Mouse (Mus musculus): ENCODE data around the gene Gm9040. TPM values are rescaled to one million over a fixed set of nuclear protein-coding genes. Genes with fewer than 3 reads are reported as not detected.
"Not testable (repeated sequence)": the region's sequence is repeated elsewhere in the genome, so short reads cannot be mapped to it uniquely, and the experiment has no call there.

Gm9040 gene
- not detected for total RNA-seq (2022)

- not testable (repeated sequence) for DNase-seq (ENCODE audit: low spot score in 2 of 2)
Observed at GRCm38 (mm10) chr10:118326869-118327268, at the start of gene Gm9040. Gene Gm9040 (minus strand): TSS chr10:118326969.

- peak; percentile 52 to 62 for DNase-seq (ENCODE audit: low spot score in 2 of 2)
Observed at GRCm38 (mm10) chr10:118370443-118370842, 43.7 kb upstream of the Gm9040 start.

GRCm38 (mm10) chr10:118369518-118369917, 42.7 kb upstream of the Gm9040 start:
- no peak for DNase-seq (ENCODE audit: low spot score in 2 of 2)

- not testable (repeated sequence) for DNase-seq (ENCODE audit: low spot score in 2 of 2)
Observed at GRCm38 (mm10) chr10:118354005-118354404, 27.2 kb upstream of the Gm9040 start, which contains the start of gene Gm9049. Gene Gm9049 (minus strand): TSS chr10:118354105.

DNA sequence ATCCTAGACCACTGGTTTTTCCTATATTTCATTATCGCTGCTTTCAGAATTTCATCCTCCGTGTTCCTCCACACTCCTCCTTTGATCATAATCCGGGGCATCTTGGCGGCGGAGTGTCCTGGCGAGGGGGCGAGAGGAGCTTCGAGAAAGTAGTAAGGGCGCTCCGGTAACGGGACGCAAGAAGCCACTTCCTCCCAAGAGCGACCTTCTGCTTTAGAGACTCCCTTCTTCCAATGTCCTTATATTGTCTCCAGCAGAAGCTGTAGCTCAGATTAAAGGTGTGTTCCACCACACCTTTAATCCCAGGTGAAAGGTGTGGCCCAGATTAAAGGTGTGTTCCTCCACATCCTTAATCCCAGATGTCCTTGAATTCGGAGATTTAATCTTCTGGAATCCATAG, 21.8 kb upstream of the Gm9040 start, which contains the start of gene Gm9048:
Gm9048 (minus strand) TSS at position 101 of the 400 bp plus-strand sequence.
- DNase-seq (ENCODE audit: low spot score in 2 of 2) = not testable (repeated sequence)

DNA sequence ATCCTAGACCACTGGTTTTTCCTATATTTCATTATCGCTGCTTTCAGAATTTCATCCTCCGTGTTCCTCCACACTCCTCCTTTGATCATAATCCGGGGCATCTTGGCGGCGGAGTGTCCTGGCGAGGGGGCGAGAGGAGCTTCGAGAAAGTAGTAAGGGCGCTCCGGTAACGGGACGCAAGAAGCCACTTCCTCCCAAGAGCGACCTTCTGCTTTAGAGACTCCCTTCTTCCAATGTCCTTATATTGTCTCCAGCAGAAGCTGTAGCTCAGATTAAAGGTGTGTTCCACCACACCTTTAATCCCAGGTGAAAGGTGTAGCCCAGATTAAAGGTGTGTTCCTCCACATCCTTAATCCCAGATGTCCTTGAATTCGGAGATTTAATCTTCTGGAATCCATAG, 16.4 kb upstream of the Gm9040 start, which contains the start of gene Gm9046:
Gm9046 (minus strand) TSS at position 101 of the 400 bp plus-strand sequence.
- not testable (repeated sequence) for DNase-seq (ENCODE audit: low spot score in 2 of 2)

- not testable (repeated sequence) for DNase-seq (ENCODE audit: low spot score in 2 of 2)
Observed at GRCm38 (mm10) chr10:118337731-118338130, 11.0 kb upstream of the Gm9040 start, which contains the start of gene Gm9045. Gene Gm9045 (minus strand): TSS chr10:118337831.

DNA sequence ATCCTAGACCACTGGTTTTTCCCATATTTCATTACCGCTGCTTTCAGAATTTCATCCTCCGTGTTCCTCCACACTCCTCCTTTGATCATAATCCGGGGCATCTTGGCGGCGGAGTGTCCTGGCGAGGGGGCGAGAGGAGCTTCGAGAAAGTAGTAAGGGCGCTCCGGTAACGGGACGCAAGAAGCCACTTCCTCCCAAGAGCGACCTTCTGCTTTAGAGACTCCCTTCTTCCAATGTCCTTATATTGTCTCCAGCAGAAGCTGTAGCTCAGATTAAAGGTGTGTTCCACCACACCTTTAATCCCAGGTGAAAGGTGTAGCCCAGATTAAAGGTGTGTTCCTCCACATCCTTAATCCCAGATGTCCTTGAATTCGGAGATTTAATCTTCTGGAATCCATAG, 5.5 kb upstream of the Gm9040 start, which contains the start of gene Gm9044:
Gm9044 (minus strand) TSS at position 101 of the 400 bp plus-strand sequence.
- not testable (repeated sequence) for DNase-seq (ENCODE audit: low spot score in 2 of 2)

- no peak for DNase-seq (ENCODE audit: low spot score in 2 of 2)
Observed at GRCm38 (mm10) chr10:118319024-118319423, 7.7 kb downstream of the Gm9040 start.

GRCm38 (mm10) chr10:118302133-118302532, 24.6 kb downstream of the Gm9040 start:
- not testable (repeated sequence) for DNase-seq (ENCODE audit: low spot score in 2 of 2)

DNA sequence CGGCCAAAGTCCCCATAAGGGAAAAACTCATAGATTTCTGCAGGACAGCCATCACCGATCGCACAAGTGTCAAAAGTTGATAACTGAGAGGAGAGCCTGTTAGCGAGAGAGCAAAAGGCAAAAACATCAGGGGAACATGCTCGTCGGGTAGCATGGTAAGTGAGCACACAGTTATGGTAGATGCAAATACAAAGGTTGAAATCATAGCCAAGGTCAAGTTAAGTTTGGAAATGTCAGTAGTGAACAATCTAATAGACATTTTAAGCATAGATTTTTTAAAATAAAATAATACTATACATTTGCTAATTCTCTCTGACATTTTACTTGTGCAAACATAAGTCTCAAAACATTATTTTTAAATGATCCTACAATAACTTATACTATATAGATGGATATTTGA, 31.8 kb downstream of the Gm9040 start, which contains the start of gene Iltifb:
Iltifb (minus strand) TSS at position 101 of the 400 bp plus-strand sequence.
- no peak for DNase-seq (ENCODE audit: low spot score in 2 of 2)

GRCm38 (mm10) chr10:118283016-118283415, 43.8 kb downstream of the Gm9040 start:
- not testable (repeated sequence) for DNase-seq (ENCODE audit: low spot score in 2 of 2)

DNA sequence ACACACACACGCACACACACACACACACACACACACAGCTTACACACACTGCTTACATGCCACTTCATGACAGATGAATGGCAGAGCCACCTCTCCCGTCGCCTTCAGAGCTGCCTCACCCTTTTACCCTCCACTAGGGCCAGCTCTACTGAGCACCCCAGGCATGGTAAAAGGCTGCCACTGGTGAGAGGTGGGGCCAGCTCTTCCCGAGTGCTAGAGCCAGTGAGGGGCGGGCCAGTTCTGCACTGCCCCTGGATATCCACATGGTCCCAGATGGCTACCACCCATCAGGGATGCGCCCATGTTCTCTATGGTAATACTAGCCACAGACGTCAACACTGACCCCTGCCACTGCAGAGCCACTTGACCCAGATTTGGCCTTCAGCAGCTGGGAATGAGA, 44.2 kb downstream of the Gm9040 start:
- DNase-seq (ENCODE audit: low spot score in 2 of 2) = not testable (repeated sequence)

DNA sequence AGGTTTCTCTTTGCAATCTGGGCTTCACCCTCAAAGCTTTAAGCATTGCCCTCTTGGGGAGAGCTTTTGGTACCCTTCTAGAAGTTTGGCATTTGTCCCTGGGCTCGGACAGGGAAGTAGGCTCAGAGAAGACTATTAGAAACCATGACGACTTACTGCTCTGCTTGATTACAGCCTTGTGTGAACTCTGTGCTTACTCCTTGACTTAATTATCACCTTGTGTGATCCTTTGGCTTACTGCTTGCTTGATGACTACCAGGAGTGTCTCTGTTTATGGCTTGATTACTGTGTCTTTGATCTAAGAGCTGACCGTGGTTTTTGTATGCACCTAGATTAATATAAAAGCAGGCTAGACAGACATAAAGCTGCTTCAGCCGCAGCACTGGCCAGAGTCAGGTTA, 48.7 kb downstream of the Gm9040 start:
- not testable (repeated sequence) for DNase-seq (ENCODE audit: low spot score in 2 of 2)

Other genes starting within 250 kb of the Gm9040 start
- gene Mdm1, start 185.2 kb downstream of the Gm9040 start, total RNA-seq (2022) = 1 to 10 TPM; 6.2 to 9.9 (median 7.2) TPM
- under 1 TPM in 1 of 4 experiments, not detected in 3; 0.46 TPM for gene Il22, start 122.0 kb downstream of the Gm9040 start, total RNA-seq (2022)
- under 1 TPM; 0.57 to 1.00 (median 0.76) TPM for gene Gm32717, start 86.2 kb downstream of the Gm9040 start, total RNA-seq (2022)
- under 1 TPM; 0.57 to 1.00 (median 0.76) TPM for gene Gm32802, start 68.3 kb downstream of the Gm9040 start, total RNA-seq (2022)
- not detected for gene Iltifb, start 31.9 kb downstream of the Gm9040 start, total RNA-seq (2022)
- gene Gm9044, start 5.4 kb upstream of the Gm9040 start, total RNA-seq (2022) = not detected
- not detected for gene Gm9045, start 10.9 kb upstream of the Gm9040 start, total RNA-seq (2022)
- gene Gm9046, start 16.3 kb upstream of the Gm9040 start, total RNA-seq (2022) = not detected
- not detected for gene Gm9048, start 21.7 kb upstream of the Gm9040 start, total RNA-seq (2022)
- gene Gm9049, start 27.1 kb upstream of the Gm9040 start, total RNA-seq (2022) = not detected
- gene Ifng, start 114.1 kb upstream of the Gm9040 start, total RNA-seq (2022) = not detected